Mouse (Mus musculus) layer of hippocampus, adult 9-11 months (tissue): ENCODE data around the gene Nlrp6.
A peak's percentile ranks its signal among the peaks of the same experiment; 100 is the strongest.
"Not testable (repeated sequence)": the region's sequence is repeated elsewhere in the genome, so short reads cannot be mapped to it uniquely, and the experiment has no call there.

ENCODE experiments used
- DNase-seq: peaks from one replicate; pipeline ENCODE4 v3.0.0; 2022

Gene Nlrp6

GRCm38 (mm10) chr7:140920418-140921029 lies at the start of gene Nlrp6:
TSS of gene Nlrp6 (plus strand) at chr7:140920902.
- DNase-seq = no peak

GRCm38 (mm10) chr7:140874224-140874623 lies 46.5 kb upstream of the Nlrp6 start:
- DNase-seq = no peak

DNA sequence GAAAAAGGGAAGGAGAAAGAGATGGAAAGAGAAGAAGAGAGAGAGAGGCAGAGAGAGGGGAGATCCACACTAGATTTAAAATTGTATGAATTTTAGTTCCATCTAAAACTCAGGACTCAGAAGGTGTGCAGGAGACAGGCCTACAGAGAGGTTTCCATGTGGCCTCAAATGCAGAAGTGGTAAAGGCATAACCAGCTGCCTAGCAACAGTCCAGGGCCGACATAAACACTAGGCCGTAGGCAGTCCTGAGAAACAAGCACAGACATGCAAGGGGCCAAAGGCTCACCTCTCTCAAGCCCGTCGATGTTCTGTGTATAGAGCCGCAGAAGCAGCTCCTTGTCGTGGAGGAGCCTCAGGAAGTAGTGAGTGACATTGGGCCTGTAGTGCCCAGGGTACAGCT lies 43.3 kb upstream of the Nlrp6 start:
- DNase-seq = no peak

- no peak for DNase-seq
Observed at GRCm38 (mm10) chr7:140879355-140879754, 41.3 kb upstream of the Nlrp6 start.

DNA sequence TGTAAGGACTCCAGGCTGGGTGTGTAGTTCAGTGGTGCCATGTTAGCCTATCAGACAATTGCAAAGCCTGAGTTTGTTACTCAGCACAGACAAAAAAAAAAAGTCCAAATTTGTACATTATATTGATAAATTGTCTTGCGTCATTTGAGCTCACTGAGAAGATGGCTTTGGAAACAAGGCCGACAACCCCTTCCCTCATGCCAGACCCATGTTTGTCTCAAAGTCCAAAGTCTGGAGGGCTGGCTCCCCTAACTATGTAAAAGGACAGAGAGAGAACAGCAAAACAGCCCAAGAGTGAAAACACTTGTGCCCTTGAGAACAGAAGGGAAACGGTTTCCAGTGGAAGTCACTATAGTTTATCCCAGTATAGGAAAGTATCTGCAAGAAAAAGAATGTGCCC lies 40.3 kb upstream of the Nlrp6 start:
- DNase-seq = no peak

- no peak for DNase-seq
Observed at GRCm38 (mm10) chr7:140880865-140881515, 39.7 kb upstream of the Nlrp6 start.

DNA sequence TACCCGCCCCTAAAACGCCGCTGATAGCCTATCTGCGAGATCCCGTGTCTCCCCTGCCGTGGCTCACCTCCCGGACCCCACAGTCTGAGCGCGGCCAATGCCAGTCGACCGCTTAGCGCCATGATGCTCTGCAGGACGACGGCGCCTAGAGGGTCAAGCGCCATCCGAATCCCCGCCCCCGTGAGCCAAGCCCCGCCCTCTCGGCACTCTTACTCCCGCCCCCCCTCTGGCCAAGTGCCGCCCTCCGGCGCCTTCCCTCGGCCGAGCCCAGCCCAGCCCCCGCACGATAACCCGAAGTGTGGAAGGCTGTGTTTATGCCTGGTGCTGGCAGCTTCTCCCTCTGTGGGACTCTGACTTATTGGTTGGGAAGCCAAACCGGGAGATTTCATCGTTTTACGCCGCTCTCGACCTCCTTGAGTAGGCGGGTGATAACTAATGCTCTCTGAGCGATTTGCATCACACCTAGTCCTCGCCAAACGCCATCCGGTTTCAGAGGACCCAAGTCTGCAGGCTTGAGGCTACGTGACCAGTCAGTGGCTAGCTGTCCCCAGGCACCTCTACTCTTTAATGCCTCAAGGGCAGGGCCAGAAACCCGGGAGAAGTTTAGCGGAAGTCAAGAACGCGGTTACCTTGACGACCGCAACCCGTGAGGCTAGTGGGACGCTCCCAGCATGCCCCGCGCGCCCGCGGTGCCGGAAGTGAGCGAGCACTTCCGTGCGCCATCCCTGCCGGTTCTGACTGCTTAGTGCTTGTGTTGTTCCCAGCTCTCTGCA lies 38.8 kb upstream of the Nlrp6 start, which contains the start of the genes Psmd13 and Sirt3:
Gene Psmd13, plus strand, starts transcription at position 273 of the 773 bp plus-strand sequence.
Gene Sirt3, minus strand, starts transcription at position 614 of the 773 bp plus-strand sequence.
- DNase-seq = peak; percentile 95

DNA sequence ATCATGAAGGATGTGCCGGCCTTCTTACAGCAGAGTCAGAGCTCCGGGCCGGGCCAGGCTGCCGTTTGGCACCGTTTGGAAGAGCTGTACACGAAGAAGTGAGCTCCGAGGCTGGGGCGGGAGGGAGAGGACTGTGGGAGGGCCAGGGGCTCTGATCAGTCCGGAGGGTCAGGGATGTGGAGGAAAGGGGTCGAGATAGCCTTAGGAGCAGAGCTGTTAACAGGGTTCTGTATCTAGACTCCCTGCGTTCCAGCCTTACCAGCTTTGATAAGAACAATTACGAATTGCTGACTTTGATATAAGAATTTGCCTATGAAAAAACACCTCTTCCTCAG lies 38.3 kb upstream of the Nlrp6 start:
- no peak for DNase-seq

DNA sequence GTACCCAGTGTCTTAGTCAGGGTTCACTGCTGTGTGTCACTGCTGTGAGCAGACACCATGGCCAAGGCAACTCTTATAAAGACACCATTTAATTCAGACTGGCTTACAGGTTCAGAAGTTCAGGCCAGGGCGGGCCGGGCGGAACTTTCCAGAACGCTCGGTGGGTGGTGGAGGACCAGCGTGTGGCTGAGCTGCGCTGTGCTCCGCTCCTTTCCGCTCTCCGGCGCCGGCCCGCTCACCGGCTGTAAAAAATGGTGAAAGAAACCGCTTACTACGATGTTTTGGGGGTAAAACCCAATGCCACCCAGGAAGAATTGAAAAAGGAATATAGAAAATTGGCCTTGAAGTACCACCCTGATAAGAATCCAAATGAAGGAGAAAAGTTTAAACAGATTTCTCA lies 30.1 kb upstream of the Nlrp6 start:
- not testable (repeated sequence) for DNase-seq

GRCm38 (mm10) chr7:140894031-140894430 lies 26.7 kb upstream of the Nlrp6 start:
- no peak for DNase-seq

DNA sequence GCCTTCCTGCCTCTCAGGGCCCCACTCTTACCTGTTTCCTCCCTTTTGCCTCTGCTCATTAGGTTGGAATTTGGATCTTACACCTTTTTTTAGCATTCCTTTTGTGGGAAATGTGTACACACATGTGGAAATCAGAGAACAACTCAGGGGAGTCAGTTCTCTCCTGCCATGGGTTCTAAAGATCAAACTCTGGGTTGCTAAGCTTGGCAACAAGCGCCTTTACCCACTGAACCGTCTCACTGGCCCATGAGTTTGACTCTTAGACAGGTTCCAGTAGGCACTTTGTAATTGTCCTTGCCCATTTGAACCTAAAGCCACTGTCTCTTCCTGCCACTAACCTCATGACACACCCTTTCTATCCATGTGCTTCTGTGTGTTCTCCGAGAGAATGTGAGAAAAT lies 26.1 kb upstream of the Nlrp6 start:
- no peak for DNase-seq

GRCm38 (mm10) chr7:140897863-140898262 lies 22.8 kb upstream of the Nlrp6 start:
- DNase-seq = no peak

DNA sequence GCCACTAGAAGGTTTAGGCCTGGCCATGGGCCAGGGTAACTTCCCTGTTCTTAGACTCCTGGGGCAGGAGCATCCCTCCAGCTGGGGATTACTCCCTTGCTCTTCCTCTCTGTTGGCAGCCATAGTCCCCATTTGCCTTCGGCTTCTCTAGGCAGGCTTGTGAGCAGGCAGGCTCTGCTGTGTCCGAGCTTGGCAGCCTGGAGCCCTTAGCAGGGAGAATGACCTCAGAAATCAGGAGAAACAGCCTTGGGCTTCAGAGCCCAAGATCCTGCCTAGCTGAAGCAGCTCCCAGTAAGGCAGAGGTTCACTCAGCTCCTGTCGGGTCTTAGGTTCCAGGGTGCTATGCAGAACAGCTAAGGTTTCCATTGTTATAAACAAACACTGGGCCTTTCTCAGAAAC lies 21.6 kb upstream of the Nlrp6 start:
- no peak for DNase-seq

DNA sequence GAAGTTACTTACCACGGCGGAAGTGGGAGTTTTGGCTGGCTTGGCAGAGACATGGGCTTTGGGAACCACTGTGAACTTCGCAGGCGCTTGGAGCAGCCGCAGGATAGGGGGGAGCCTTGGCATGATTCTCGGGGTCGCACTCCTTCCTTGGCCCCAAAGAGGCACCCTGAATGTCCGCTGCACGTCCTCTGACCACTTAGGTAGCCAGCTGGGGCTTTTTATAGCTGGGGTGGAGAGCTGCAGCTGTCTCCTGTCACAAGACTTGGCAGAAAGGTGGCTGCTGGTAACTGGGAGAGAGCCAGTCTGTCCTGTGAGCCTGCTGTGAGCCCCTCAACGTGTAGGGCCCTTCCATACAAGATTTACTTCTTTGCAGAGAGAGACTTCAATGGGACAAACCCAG lies 20.5 kb upstream of the Nlrp6 start, which contains the start of gene Cox8b:
Gene Cox8b, minus strand, starts transcription at position 227 of the 400 bp plus-strand sequence.
- DNase-seq = no peak

DNA sequence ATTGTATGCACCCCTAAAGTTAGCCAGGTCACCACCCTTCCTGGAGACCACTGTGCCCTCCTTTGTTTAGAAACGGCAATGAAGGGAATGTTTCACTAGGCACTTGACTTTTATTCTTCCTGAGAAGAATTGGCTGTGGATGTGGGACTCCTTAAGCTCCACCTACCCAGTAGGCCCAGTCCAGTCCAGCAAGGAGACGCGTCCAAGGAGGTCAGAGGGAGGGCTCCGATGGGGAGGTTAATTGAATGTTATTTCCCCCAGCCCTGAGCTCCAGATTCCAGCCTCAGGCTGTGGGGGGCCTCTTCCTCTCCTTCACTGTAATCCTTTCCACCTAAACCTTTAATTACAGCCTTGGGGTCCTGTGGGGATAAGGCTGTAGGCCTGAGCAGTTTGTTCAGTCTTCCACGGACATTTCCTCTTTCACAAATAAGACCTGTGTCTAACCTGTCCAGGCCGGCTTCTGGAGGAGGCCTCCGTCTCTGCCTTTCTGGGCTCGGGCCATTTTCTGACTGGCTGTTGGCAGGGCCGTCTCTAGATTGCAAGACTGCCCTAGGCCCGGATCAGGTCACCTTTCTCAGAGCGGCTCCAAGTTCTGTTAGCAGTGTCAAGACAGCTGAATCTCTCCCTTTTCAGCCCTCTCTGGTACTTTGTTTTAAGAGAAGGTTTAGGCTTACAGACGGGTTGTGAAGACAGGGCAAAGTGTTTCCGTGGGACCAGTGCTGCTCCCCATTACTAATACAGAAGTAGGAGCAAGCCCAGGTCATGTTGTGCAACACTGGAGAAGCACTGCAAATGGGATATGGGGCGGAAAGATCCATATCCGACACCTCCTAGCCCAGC lies 18.4 kb upstream of the Nlrp6 start:
- DNase-seq = no peak

- DNase-seq = peak; percentile 48
Observed at GRCm38 (mm10) chr7:140903212-140903611, 17.5 kb upstream of the Nlrp6 start.

DNA sequence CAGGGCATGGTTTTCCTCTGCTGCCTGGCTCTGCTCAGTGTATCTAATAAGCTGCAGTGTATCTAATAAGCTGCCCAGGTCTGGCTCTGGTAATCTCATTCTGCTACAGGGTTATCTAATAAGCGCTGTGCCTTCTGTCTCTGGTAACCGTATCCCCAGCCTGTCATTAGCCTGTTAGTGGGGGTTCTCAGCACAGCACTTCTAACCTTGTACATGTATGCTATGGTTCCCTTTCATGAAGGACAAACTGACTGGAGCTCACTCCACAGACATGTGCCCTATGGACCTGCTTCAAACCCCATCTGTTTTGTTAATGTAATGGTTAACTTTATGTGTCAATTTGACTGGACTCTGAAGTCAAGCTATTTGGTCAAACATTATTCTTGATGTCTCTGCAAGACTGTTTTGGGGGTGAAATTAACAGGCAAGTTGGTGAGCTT lies 15.0 kb upstream of the Nlrp6 start:
- no peak for DNase-seq

DNA sequence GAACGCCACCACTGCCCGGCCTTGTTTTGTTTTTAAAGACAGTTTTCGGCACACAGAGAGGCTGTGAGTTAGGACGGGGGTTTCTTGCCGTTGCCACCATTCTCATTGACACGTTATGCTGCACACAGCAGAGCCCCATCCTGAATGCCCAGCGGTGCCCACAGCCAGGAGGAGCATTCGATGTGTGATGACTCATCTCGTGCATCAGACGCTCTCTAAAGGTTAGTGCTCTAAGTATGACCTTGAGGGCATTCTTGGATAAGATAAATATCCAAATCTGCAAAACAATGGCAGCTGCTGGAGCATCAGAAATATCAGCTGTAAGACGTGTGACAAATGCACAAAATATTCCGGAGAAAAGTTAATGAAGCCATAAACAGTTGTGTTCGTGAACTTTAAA lies 13.6 kb upstream of the Nlrp6 start:
- no peak for DNase-seq

DNA sequence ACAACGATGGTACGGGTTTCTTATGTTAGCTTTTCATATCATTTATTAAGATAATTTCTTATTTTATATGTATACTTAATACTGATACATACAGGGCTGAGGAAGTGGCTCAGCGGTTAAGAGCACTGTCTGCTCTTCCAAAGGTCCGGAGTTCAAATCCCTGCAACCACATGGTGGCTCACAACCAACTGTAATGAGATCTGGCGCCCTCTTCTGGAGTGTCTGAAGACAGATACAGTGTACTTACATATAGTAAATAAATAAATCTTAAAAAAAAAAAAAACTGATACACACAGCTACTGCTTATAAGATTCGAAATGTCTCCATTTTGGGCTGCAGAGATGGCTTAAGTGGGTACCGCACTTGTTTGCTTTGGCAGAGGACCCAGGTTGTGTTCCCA lies 13.0 kb upstream of the Nlrp6 start:
- no peak for DNase-seq

DNA sequence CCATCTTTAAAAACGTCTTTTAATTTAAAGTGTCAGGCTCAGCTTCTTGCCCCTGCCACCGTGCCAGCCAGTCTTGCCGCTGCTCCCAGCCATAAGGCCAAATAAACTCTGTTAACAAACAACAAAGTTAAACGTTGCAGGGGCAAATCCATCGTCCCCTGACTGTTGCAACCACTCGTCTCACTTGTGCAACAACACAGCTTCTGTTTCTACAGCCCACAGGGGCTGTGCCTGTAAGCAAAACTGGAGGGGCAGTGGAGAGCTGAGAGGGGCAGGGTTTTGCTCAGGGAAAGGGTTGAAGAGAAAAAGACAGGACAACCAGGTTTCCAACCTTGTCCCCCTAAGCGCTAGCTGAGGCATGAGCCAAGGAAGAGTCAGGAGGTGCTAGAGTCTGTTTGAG lies 12.5 kb upstream of the Nlrp6 start:
- no peak for DNase-seq

DNA sequence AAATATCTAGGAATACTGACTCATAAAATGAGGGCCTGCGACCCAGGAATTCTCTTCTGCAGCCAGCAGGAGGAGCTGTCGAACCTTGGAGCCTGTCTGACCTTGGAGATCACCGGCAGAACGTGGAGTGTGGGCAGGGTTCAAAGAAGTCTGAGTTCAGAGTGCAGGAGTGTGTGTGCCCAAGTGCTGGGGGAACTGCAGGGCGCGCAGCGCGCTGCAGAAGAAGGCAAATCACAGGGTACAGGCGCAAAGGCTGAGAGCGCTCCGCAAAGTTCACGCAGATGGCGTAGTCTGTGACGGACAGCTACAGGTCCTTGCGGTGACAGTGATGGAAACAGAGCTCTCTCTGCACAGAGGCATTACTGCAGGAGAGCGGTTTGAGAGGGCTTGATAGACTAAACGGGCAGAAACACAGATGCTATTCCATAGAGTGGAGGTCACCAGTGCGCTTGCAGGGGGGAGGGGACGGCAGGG lies 12.0 kb upstream of the Nlrp6 start:
- DNase-seq = no peak

GRCm38 (mm10) chr7:140912293-140912692 lies 8.4 kb upstream of the Nlrp6 start:
- no peak for DNase-seq
